Mouse (Mus musculus): ENCODE data around the gene Ctbp2. TPM values are rescaled to one million over a fixed set of nuclear protein-coding genes. Genes with fewer than 3 reads are reported as not detected.
A peak's percentile ranks its signal among the peaks of the same experiment; 100 is the strongest.

Ctbp2 gene
- polyA plus RNA-seq, 1 experiment from 2014 or later: 134 TPM

DNA sequence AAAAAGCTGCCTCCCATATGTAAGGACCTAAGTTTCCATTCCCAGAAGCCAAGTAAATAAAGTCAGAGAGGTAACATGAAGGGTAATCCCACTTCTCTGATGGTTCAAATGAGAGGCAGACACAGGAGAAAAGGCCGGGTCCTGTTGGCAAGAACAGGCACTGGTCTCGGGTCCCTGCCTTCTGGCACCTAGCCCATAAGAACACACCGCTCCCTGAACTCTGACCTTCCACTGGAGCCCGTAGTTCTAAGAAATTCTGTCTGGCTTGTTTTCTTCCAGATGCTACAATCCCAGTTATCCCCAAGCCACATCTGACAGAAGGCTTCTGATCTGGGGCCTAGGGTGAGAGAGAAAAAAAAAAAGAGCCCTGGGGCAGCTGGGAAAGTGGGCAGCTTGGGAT, 35.7 kb downstream of the Ctbp2 start:
- ATAC-seq (ENCODE audit: low FRiP score): no peak
- 78% methylated on average over 4 of the region's 4 CpGs for WGBS

DNA sequence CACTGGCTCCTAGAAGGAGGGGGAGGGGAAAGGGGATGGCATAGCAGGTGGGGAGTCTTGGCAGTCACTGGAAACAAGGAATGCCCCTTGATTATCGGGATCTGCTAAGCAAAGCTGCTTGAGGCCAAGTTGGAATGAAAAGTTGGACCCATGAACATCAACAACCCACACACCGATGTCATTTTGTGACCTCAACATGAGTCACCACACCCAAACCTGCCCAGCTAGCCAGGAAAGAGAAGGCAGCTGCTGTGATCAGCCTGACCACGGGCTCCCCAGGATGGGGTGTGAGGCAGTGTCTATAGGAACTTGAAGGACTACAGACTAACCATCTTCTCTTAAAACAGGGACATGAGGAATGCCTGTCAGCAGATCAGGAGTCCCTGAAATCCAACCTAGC, 38.7 kb downstream of the Ctbp2 start:
- Histone ChIP-seq H3K9me3 (ENCODE audit: control insufficient read depth, low read length) (no peaks in the 10 kb centered on the region), H3K27me3 (ENCODE audit: control insufficient read depth, insufficient read depth, low read length) (no peaks in the 10 kb centered on the region), H3K27ac (ENCODE audit: low read depth, low read length) (no peak overlapping the region), H3K4me1 (replicated peaks; ENCODE audit: control insufficient read depth, insufficient read depth, low read length) (no peaks in the 10 kb centered on the region), H3K4me2 (replicated peaks; ENCODE audit: low read depth, low read length) (no peak overlapping the region), H3K9ac (ENCODE audit: low read depth, low read length) (no peak overlapping the region), H3K4me3 (ENCODE audit: low read depth, low read length) (no peak overlapping the region), H3K36me3 (ENCODE audit: control insufficient read depth, insufficient read depth, low read length) (no peaks in the 10 kb centered on the region)
- no peak for ATAC-seq (ENCODE audit: low FRiP score)
- 91% methylated on average over 3 of the region's 3 CpGs for WGBS
- DNase-seq (ENCODE audit: low spot score): no peak

More for the DNA sequence above, 35.7 kb downstream of the Ctbp2 start:
- no peak overlapping the region for H3K9ac ChIP-seq (ENCODE audit: low read depth, low read length)
- H3K36me3 ChIP-seq (ENCODE audit: control insufficient read depth, insufficient read depth, low read length): no peaks in the 10 kb centered on the region
- no peaks in the 10 kb centered on the region for H3K4me1 ChIP-seq (replicated peaks; ENCODE audit: control insufficient read depth, insufficient read depth, low read length)
- H3K4me2 ChIP-seq (replicated peaks; ENCODE audit: low read depth, low read length): no peak overlapping the region
- H3K27ac ChIP-seq (ENCODE audit: low read depth, low read length): no peak overlapping the region
- DNase-seq (ENCODE audit: low spot score): no peak
- H3K4me3 ChIP-seq (ENCODE audit: low read depth, low read length): no peak overlapping the region
- no peaks in the 10 kb centered on the region for H3K9me3 ChIP-seq (ENCODE audit: control insufficient read depth, low read length)
- H3K27me3 ChIP-seq (ENCODE audit: control insufficient read depth, insufficient read depth, low read length): no peaks in the 10 kb centered on the region

DNA sequence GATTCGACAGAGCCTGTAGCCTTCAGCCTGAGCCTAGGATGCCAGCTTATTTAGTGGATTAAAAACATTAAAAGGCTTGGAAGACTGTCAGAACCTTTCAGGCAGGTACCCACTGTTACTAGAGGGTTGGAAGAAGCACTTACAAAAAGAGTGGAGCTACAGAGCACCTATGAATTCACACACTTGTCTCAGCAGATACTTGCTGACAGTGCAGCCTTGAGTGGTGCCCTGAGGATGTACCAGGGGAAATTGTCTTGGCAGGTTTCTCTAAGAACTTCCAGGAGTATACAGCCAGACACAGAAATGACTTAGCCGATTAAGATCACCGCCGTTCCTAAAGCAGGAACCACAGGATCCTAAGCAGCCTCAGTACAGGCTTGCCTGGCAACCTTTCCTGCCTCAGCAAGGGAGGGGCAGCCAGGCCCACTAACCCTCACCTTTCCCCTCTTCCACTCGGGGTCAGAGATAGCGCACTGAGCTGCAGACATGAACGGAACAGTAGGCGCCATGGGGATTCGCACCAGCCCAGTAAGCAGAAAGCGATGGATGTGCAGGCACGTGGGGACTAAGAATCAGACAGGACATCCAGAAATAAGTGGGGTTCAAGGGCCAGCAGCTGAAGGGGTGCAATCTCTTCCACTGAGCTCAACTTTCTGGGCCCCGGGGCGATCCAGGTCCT, 40.1 kb downstream of the Ctbp2 start:
- H3K4me1 ChIP-seq (replicated peaks; ENCODE audit: control insufficient read depth, insufficient read depth, low read length): no peaks in the 10 kb centered on the region
- H3K27ac ChIP-seq (ENCODE audit: low read depth, low read length): no peak overlapping the region
- no peaks in the 10 kb centered on the region for H3K27me3 ChIP-seq (ENCODE audit: control insufficient read depth, insufficient read depth, low read length)
- WGBS: 93% methylated on average over 13 of the region's 13 CpGs
- DNase-seq (ENCODE audit: low spot score) (no peak), ATAC-seq (ENCODE audit: low FRiP score) (no peak)
- no peak overlapping the region for H3K4me3 ChIP-seq (ENCODE audit: low read depth, low read length)
- H3K9ac ChIP-seq (ENCODE audit: low read depth, low read length): no peak overlapping the region
- no peak overlapping the region for H3K4me2 ChIP-seq (replicated peaks; ENCODE audit: low read depth, low read length)
- H3K9me3 ChIP-seq (ENCODE audit: control insufficient read depth, low read length): no peaks in the 10 kb centered on the region
- H3K36me3 ChIP-seq (ENCODE audit: control insufficient read depth, insufficient read depth, low read length): no peaks in the 10 kb centered on the region

DNA sequence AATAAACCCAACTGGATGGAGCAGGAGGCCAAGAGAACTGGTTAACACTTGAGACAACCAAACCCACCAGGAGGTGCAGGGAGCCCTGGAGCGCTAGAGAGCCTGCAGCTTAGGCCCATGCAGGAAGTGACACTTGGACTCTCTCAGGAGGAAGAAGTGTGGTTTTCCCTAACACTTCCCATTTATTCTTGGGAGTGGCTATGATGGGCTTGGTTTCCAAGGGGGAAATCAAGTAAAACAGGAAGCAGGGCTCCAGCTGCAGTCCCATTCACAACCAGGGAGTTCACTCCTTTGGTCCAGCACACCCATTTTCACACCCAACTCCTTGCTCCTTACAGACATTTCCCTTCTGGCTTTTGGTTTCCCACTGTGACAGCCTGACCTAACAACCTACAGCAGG, 45.2 kb downstream of the Ctbp2 start:
- no peaks in the 10 kb centered on the region for H3K27me3 ChIP-seq (ENCODE audit: control insufficient read depth, insufficient read depth, low read length)
- H3K4me3 ChIP-seq (ENCODE audit: low read depth, low read length): no peak overlapping the region
- H3K9me3 ChIP-seq (ENCODE audit: control insufficient read depth, low read length): no peaks in the 10 kb centered on the region
- 85% methylated on average over 1 of the region's 1 CpGs for WGBS
- H3K4me2 ChIP-seq (replicated peaks; ENCODE audit: low read depth, low read length): no peak overlapping the region
- DNase-seq (ENCODE audit: low spot score) (no peak), ATAC-seq (ENCODE audit: low FRiP score) (no peak)
- H3K9ac ChIP-seq (ENCODE audit: low read depth, low read length): no peak overlapping the region
- H3K4me1 ChIP-seq (replicated peaks; ENCODE audit: control insufficient read depth, insufficient read depth, low read length): no peaks in the 10 kb centered on the region
- H3K36me3 ChIP-seq (ENCODE audit: control insufficient read depth, insufficient read depth, low read length): no peaks in the 10 kb centered on the region
- no peak overlapping the region for H3K27ac ChIP-seq (ENCODE audit: low read depth, low read length)

DNA sequence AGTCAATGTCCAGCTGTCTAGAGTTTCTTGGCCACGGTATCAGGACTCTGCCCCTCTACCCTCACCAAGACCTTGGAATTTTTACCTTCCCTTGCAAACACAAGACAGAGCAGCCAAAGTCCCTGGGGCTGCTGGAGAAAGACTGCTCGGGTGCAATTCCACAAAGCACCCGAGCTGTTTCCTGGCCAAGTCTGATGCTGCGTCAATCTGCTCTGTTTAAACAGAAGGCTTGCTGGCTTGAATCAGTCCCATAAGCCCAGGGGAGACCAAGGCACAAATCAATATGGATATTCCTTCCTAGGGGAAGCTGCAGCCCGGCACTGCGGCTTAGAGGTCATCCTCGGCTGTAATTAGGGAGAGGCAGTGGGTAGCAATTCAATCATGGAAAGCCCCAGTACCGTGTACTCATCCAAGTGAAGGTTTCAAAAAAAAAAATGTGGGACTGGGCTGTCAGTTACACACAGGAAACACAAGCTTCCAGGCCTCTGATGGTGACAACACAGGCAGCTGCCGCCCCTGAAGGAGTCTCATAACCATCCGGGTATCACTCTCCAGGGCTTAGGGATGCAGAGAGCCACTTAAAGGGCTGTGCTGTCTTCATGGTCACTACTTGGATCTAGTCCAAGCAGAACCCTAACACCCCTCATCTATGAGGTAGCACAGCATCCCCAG, 49.6 kb downstream of the Ctbp2 start:
- WGBS: 56% methylated on average over 10 of the region's 10 CpGs
- ATAC-seq (ENCODE audit: low FRiP score): peak; percentile 60; the same call in 1 of the 2 replicates
- H3K27me3 ChIP-seq (ENCODE audit: control insufficient read depth, insufficient read depth, low read length): no peaks in the 10 kb centered on the region
- H3K9me3 ChIP-seq (ENCODE audit: control insufficient read depth, low read length): no peaks in the 10 kb centered on the region
- peak; percentile 39 for DNase-seq (ENCODE audit: low spot score)
- H3K4me3 ChIP-seq (ENCODE audit: low read depth, low read length): no peak overlapping the region
- H3K27ac ChIP-seq (ENCODE audit: low read depth, low read length): peak overlapping the region; percentile 67
- no peak overlapping the region for H3K4me2 ChIP-seq (replicated peaks; ENCODE audit: low read depth, low read length)
- H3K9ac ChIP-seq (ENCODE audit: low read depth, low read length): no peak overlapping the region
- H3K36me3 ChIP-seq (ENCODE audit: control insufficient read depth, insufficient read depth, low read length): 0 out of 2 replicates have a peak, but pooled peaks cover 2% of the 10 kb centered on the region
- H3K4me1 ChIP-seq (replicated peaks; ENCODE audit: control insufficient read depth, insufficient read depth, low read length): peaks cover 14% of the 10 kb centered on the region; the same call in 1 of the 2 replicates

DNA sequence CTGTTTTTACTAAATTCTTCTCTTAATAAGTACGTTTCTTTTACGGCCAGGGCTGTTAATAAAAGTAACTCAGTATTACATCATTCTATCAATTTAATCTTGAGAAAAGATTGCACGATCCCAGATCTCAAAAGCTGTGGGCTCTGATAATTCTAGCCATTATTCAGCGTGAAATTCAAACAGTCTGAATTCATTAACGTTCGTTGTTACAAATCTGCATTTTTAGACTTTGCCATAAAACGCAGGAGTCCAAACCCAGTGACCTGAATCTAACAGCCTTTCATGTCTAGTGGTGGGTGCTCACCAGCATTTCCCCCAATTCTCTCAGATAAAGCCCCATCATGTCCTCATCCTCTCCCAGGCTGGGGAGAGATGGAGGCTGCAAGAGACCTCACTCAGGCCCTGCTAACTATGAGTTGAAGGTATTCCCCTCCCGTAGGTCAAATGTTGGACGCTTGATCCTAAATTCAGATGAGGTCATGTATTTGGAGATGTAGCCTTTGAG, 51.0 kb downstream of the Ctbp2 start:
- DNase-seq (ENCODE audit: low spot score): peak; percentile 30
- Histone ChIP-seq H3K27me3 (ENCODE audit: control insufficient read depth, insufficient read depth, low read length) (no peaks in the 10 kb centered on the region), H3K36me3 (ENCODE audit: control insufficient read depth, insufficient read depth, low read length) (0 out of 2 replicates have a peak, but pooled peaks cover 2% of the 10 kb centered on the region), H3K27ac (ENCODE audit: low read depth, low read length) (peak overlapping the region; percentile 37), H3K4me2 (replicated peaks; ENCODE audit: low read depth, low read length) (no peak overlapping the region), H3K9me3 (ENCODE audit: control insufficient read depth, low read length) (no peaks in the 10 kb centered on the region), H3K4me1 (replicated peaks; ENCODE audit: control insufficient read depth, insufficient read depth, low read length) (peaks cover 17% of the 10 kb centered on the region; the same call in 1 of the 2 replicates), H3K9ac (ENCODE audit: low read depth, low read length) (no peak overlapping the region), H3K4me3 (ENCODE audit: low read depth, low read length) (no peak overlapping the region)
- 49% methylated on average over 9 of the region's 9 CpGs for whole genome bisulfite sequencing
- no peak for ATAC-seq (ENCODE audit: low FRiP score)

DNA sequence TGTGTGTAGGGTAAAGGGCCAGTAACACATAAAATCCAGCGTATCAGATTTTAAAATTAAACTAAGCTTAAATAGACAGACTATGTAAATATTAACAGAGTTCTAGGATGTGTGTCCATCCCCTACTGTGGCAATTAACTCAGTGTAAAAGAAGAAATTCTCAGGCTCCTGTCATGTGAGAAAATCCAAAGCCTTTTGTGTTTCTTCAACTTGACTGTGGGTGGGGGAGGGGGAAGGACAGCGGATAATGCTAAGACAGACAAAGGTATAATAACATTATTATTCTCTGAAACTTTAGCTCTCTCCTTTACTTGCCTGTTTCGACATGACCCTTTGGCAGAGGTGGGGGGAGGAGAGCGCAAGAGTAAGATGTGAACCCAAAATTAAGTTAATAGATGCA, 51.6 kb downstream of the Ctbp2 start:
- WGBS: 32% methylated on average over 4 of the region's 4 CpGs
- Histone ChIP-seq H3K27ac (ENCODE audit: low read depth, low read length) (peak overlapping the region; percentile 51; the same call in 1 of the 2 replicates), H3K36me3 (ENCODE audit: control insufficient read depth, insufficient read depth, low read length) (0 out of 2 replicates have a peak, but pooled peaks cover 2% of the 10 kb centered on the region), H3K4me2 (replicated peaks; ENCODE audit: low read depth, low read length) (no peak overlapping the region), H3K9me3 (ENCODE audit: control insufficient read depth, low read length) (no peaks in the 10 kb centered on the region), H3K27me3 (ENCODE audit: control insufficient read depth, insufficient read depth, low read length) (no peaks in the 10 kb centered on the region), H3K4me1 (replicated peaks; ENCODE audit: control insufficient read depth, insufficient read depth, low read length) (peaks cover 17% of the 10 kb centered on the region; the same call in 1 of the 2 replicates), H3K4me3 (ENCODE audit: low read depth, low read length) (no peak overlapping the region), H3K9ac (ENCODE audit: low read depth, low read length) (no peak overlapping the region)
- DNase-seq (ENCODE audit: low spot score): no peak
- ATAC-seq (ENCODE audit: low FRiP score): peak; percentile 41; the same call in 1 of the 2 replicates

DNA sequence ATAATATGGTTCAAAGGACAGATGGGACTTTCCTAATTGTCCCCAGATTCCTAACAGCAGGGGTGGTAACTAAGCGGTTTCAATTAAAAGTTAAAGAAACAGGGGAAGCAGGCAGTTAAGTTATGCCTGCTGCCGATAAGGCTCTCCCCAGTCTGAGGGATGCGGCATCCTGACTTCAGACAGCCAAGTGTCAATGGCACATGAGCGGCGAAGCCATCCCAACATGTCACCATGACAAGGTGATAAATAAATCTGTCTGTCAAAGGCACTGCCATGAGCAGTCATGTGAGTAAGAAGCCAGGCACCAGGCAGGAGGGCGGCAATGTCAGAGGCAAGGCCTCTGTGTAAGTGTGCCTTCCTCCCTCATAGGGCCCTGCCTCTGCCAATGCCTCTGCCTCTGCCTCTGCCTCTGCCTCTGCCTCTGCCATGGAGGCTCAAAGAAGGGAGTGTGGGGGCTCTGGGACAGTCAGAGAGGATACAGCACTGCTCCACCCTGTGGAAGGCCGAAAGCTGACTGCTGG, 56.8 kb downstream of the Ctbp2 start:
- Histone ChIP-seq H3K9ac (ENCODE audit: low read depth, low read length) (no peak overlapping the region), H3K4me1 (replicated peaks; ENCODE audit: control insufficient read depth, insufficient read depth, low read length) (peaks cover 15% of the 10 kb centered on the region; the same call in 1 of the 2 replicates), H3K27me3 (ENCODE audit: control insufficient read depth, insufficient read depth, low read length) (no peaks in the 10 kb centered on the region), H3K27ac (ENCODE audit: low read depth, low read length) (no peak overlapping the region), H3K9me3 (ENCODE audit: control insufficient read depth, low read length) (no peaks in the 10 kb centered on the region), H3K4me3 (ENCODE audit: low read depth, low read length) (no peak overlapping the region), H3K4me2 (replicated peaks; ENCODE audit: low read depth, low read length) (no peak overlapping the region), H3K36me3 (ENCODE audit: control insufficient read depth, insufficient read depth, low read length) (0 out of 2 replicates have a peak, but pooled peaks cover 2% of the 10 kb centered on the region)
- WGBS: 57% methylated on average over 7 of the region's 7 CpGs
- ATAC-seq (ENCODE audit: low FRiP score): no peak
- DNase-seq (ENCODE audit: low spot score): no peak

Measured in hindbrain, embryonic 11.5 days (tissue).